Mouse (Mus musculus) inflammation-experienced regulatory T-cells, adult 6 months (primary cell): ENCODE measurements at regions not wholly inside any gene's neighbourhood (a gene's known extent, or its start where the extent isn't known, plus 50 kb on each side); places are given as distances from the start of the nearest gene placed in this dataset.

Experiments used
- ATAC-seq: one replicate; pipeline ENCODE4 v1.8.0; 2017

- ATAC-seq, result no peak
Observed at GRCm38 (mm10) chr13:37531512-37532183, 186.6 kb downstream of the Ly86 start.

GRCm38 (mm10) chr13:37532596-37533170, 187.7 kb downstream of the Ly86 start:
- ATAC-seq, result peak; percentile 74

GRCm38 (mm10) chr13:37533851-37534250, 188.8 kb downstream of the Ly86 start:
- ATAC-seq, result no peak

GRCm38 (mm10) chr13:37537330-37537729, 192.3 kb downstream of the Ly86 start:
- ATAC-seq, result no peak

GRCm38 (mm10) chr13:37537793-37538192, 192.8 kb downstream of the Ly86 start:
- peak; percentile 49 for ATAC-seq

GRCm38 (mm10) chr13:37540980-37541531, 196.0 kb downstream of the Ly86 start:
- no peak for ATAC-seq

GRCm38 (mm10) chr13:37541674-37542073, 196.7 kb downstream of the Ly86 start:
- ATAC-seq, result peak; percentile 96

GRCm38 (mm10) chr13:37542744-37543196, 197.8 kb downstream of the Ly86 start:
- no peak for ATAC-seq

- ATAC-seq, result no peak
Observed at GRCm38 (mm10) chr13:37543788-37544187, 198.8 kb downstream of the Ly86 start.

GRCm38 (mm10) chr13:37544696-37545095, 199.7 kb downstream of the Ly86 start:
- no peak for ATAC-seq

- ATAC-seq, result no peak
Observed at GRCm38 (mm10) chr13:37546556-37546955, 201.5 kb downstream of the Ly86 start.

GRCm38 (mm10) chr13:37550584-37550983, 205.6 kb downstream of the Ly86 start:
- ATAC-seq, result no peak

GRCm38 (mm10) chr13:37553392-37553791, 208.4 kb downstream of the Ly86 start:
- ATAC-seq, result no peak

- no peak for ATAC-seq
Observed at GRCm38 (mm10) chr13:37557183-37557582, 212.2 kb downstream of the Ly86 start.

- no peak for ATAC-seq
Observed at GRCm38 (mm10) chr13:37557766-37558165, 212.8 kb downstream of the Ly86 start.

- ATAC-seq, result peak; percentile 39
Observed at GRCm38 (mm10) chr13:37559056-37559455, 214.0 kb downstream of the Ly86 start.

GRCm38 (mm10) chr13:37559706-37560313, 214.8 kb downstream of the Ly86 start:
- ATAC-seq, result peak; percentile 66

GRCm38 (mm10) chr13:37560387-37560786, 215.4 kb downstream of the Ly86 start:
- no peak for ATAC-seq

- no peak for ATAC-seq
Observed at GRCm38 (mm10) chr13:37560800-37561199, 215.8 kb downstream of the Ly86 start.

- ATAC-seq, result no peak
Observed at GRCm38 (mm10) chr13:37561437-37561836, 216.4 kb downstream of the Ly86 start.

GRCm38 (mm10) chr13:37562141-37562540, 216.1 kb upstream of the Rreb1 start:
- no peak for ATAC-seq

GRCm38 (mm10) chr13:37562652-37563051, 215.5 kb upstream of the Rreb1 start:
- ATAC-seq, result peak; percentile 41

GRCm38 (mm10) chr13:37569051-37569450, 209.1 kb upstream of the Rreb1 start:
- ATAC-seq, result no peak

- ATAC-seq, result no peak
Observed at GRCm38 (mm10) chr13:37569486-37569885, 208.7 kb upstream of the Rreb1 start.
